Mouse (Mus musculus): ENCODE measurements around the gene F2rl2. TPM values are rescaled to one million over a fixed set of nuclear protein-coding genes. Genes with fewer than 3 reads are reported as not detected.
A peak's percentile ranks its signal among the peaks of the same experiment; 100 is the strongest.

The F2rl2 gene
- polyA plus RNA-seq, 1 experiment from 2014 or later: 0.71 TPM

DNA sequence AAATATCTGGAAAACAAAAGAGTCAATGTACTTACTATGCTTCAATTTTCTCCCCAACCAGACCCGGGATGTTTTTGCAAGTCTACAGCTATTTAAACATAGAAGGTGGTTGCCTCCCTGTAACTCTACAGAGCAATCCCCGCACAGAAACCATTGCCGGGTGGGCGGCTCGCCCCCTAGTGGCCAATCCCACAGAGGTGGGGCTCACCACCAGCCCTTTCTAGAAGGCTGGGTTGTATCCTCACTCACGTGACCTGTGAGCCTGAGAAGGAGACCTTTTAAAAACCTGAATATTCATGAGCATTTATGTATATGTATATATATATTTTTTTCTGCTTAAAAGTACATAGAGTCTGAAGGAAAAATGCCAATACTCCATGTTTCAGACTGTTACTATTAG, 49.9 kb downstream of the F2rl2 start:
- H3K27me3 ChIP-seq: no peaks in the 10 kb centered on the region
- H3K4me2 ChIP-seq (replicated peaks): no peak overlapping the region
- peak; percentile 70; the same call in 1 of the 2 replicates for ATAC-seq
- H3K27ac ChIP-seq: no peak overlapping the region
- no peak overlapping the region for H3K4me3 ChIP-seq (replicated peaks)
- no peaks in the 10 kb centered on the region for H3K9me3 ChIP-seq
- H3K36me3 ChIP-seq: no peaks in the 10 kb centered on the region
- WGBS: 11% methylated on average over 6 of the region's 6 CpGs
- no peak overlapping the region for H3K9ac ChIP-seq (replicated peaks)
- H3K4me1 ChIP-seq (replicated peaks): no peaks in the 10 kb centered on the region

DNA sequence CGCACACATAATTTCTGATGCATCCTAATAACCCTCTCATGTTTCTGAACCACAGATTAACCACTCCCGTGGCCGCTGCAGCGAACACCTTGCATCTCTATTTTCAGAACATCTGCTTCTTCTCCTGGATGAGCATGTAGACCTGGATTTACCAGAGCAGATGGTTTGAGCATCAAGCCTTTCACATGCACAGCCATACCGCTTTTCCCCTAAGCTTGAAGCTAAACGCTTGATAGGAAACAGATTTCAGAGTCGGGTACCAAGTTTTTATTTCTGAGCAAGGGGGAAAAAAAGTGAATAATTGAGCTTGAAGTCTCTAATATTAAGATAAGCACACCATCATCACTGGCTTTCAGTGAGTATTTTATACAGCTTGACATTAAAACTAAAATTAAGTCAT, 50.4 kb downstream of the F2rl2 start:
- Histone ChIP-seq H3K4me1 (replicated peaks) (no peaks in the 10 kb centered on the region), H3K9me3 (no peaks in the 10 kb centered on the region), H3K4me3 (replicated peaks) (no peak overlapping the region), H3K9ac (replicated peaks) (no peak overlapping the region), H3K27me3 (no peaks in the 10 kb centered on the region), H3K27ac (no peak overlapping the region), H3K36me3 (no peaks in the 10 kb centered on the region), H3K4me2 (replicated peaks) (no peak overlapping the region)
- WGBS: 89% methylated on average over 7 of the region's 7 CpGs
- ATAC-seq: no peak

DNA sequence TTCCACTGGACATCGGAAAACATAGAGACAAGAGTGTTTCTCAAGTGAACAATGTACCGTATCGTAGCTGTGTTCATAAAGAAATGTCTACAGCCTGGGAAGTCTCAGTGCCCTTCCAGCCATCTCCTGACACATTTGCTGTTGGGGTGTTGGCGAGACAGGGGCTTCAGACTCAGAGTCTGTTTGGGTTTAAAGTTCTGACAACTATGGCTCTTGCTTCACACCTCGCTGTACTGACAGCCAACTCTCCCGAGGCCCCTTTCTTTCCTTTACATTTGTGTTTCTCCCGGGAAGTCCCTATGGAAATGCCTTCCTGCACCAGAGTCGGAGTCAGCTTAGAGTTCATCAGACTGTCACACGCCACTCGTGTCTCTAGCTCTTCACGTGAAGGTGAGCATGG, 50.9 kb downstream of the F2rl2 start:
- ATAC-seq: no peak
- Histone ChIP-seq H3K9me3 (no peaks in the 10 kb centered on the region), H3K27me3 (no peaks in the 10 kb centered on the region), H3K9ac (replicated peaks) (no peak overlapping the region), H3K4me2 (replicated peaks) (no peak overlapping the region), H3K27ac (no peak overlapping the region), H3K4me3 (replicated peaks) (no peak overlapping the region), H3K4me1 (replicated peaks) (no peaks in the 10 kb centered on the region), H3K36me3 (no peaks in the 10 kb centered on the region)
- WGBS: 89% methylated on average over 11 of the region's 11 CpGs

Other genes with a start within 250 kb of the F2rl2 start
- not detected in 2 replicates for gene S100z, start 218.1 kb upstream of the F2rl2 start, polyA plus RNA-seq (2015; fragmentation: Nextera tagmentation; extraction: Ambion mirVana)
- 0.17 and 0.20 TPM in 2 replicates for gene F2rl1, start 171.6 kb upstream of the F2rl2 start, polyA plus RNA-seq (2015; fragmentation: Nextera tagmentation; extraction: Ambion mirVana)
- 86.0 and 88.2 TPM in 2 replicates for gene F2r, start 78.4 kb upstream of the F2rl2 start, polyA plus RNA-seq (2015; fragmentation: Nextera tagmentation; extraction: Ambion mirVana)
- 6.2 and 7.4 TPM in 2 replicates for gene Iqgap2, start 195.1 kb downstream of the F2rl2 start, polyA plus RNA-seq (2015; fragmentation: Nextera tagmentation; extraction: Ambion mirVana)

Measured in midbrain, embryonic 13.5 days (tissue).